Mouse (Mus musculus) heart, postnatal 0 days (tissue): ENCODE measurements at regions not wholly inside any gene's neighbourhood (a gene's known extent, or its start where the extent isn't known, plus 50 kb on each side); places are given as distances from the start of the nearest gene placed in this dataset.

Experiments used
- ATAC-seq: fragments of 200-750 bp; cut with Nextera tagmentation; 2 replicates; pipeline ENCODE4 v1.8.0; 2017; ENCODE audit warnings: low read depth, moderate number of reproducible peaks, moderate library complexity; ENCODE audit not compliant: insufficient read depth
- DNase-seq: peaks from one replicate; pipeline ENCODE4 v3.0.0-alpha.2; 2016; ENCODE audit warnings: low spot score
- H3K27ac ChIP-seq: fragments of 300-500 bp; sonication (generic); 2 replicates; pipeline ENCODE4 v1.5.1; 2014; ENCODE audit warnings: low read depth, mild to moderate bottlenecking
- H3K27me3 ChIP-seq: fragments of 300-500 bp; sonication (generic); 2 replicates; pipeline ENCODE4 v1.6.1; 2014; ENCODE audit warnings: low read length, mixed read lengths; ENCODE audit not compliant: control insufficient read depth, insufficient read depth
- H3K36me3 ChIP-seq: fragments of 300-500 bp; sonication (generic); replicated peaks from 2 replicates; pipeline ENCODE4 v1.6.1; 2014; ENCODE audit warnings: low read length, mixed read lengths; ENCODE audit not compliant: control insufficient read depth, insufficient read depth
- H3K4me1 ChIP-seq: fragments of 300-500 bp; sonication (generic); 2 replicates; pipeline ENCODE4 v1.6.1; 2014; ENCODE audit warnings: antibody characterized with exemption; ENCODE audit not compliant: control insufficient read depth, insufficient read depth
- H3K4me2 ChIP-seq: fragments of 300-500 bp; sonication (generic); 2 replicates; pipeline ENCODE4 v1.6.1; 2014; ENCODE audit warnings: low read depth, mild to moderate bottlenecking, low read length, moderate library complexity
- H3K4me3 ChIP-seq: fragments of 300-500 bp; sonication (generic); 2 replicates; pipeline ENCODE4 v1.5.1; 2014; ENCODE audit warnings: low read depth, low read length
- H3K9ac ChIP-seq: fragments of 300-500 bp; sonication (generic); replicated peaks from 2 replicates; pipeline ENCODE4 v1.6.1; 2014; ENCODE audit warnings: low read depth, low read length, mixed read lengths
- H3K9me3 ChIP-seq: fragments of 300-500 bp; sonication (generic); replicated peaks from 2 replicates; pipeline ENCODE4 v1.6.1; 2016; ENCODE audit warnings: low read length; ENCODE audit not compliant: control insufficient read depth
- CTCF ChIP-seq: IDR thresholded peaks from 2 replicates; pipeline ENCODE4 v1.5.1; 2016; ENCODE audit warnings: antibody characterized with exemption, control low read depth, low read depth
- EP300 ChIP-seq: IDR thresholded peaks from 2 replicates; pipeline ENCODE4 v1.6.1; 2016; ENCODE audit warnings: antibody characterized with exemption, low read depth
- WGBS: fragments of 180-500 bp; shearing (Covaris S2); extraction: QIAGEN DNeasy Blood & Tissue Kit; methylation state at CpG from one replicate; pipeline ENCODE4 v1.1.7; 2014; 5-methylcytosine and 5-hydroxymethylcytosine counted together

GRCm38 (mm10) chr16:30128787-30129186, 64.6 kb downstream of the Hes1 start:
- no peak for TF ChIP-seq EP300
- TF ChIP-seq CTCF, result no peak
- Histone ChIP-seq H3K9me3 (no peaks in the 10 kb centered on the region; the same call in 1 of the 2 replicates), H3K27ac (no peak overlapping the region), H3K27me3 (0 out of 2 replicates have a peak, but pooled peaks cover 2% of the 10 kb centered on the region), H3K36me3 (no peaks in the 10 kb centered on the region), H3K4me2 (no peak overlapping the region), H3K9ac (no peak overlapping the region), H3K4me3 (no peak overlapping the region), H3K4me1 (no peaks in the 10 kb centered on the region)
- ATAC-seq, result no peak
- WGBS, result 72% methylated on average over 8 of the region's 8 CpGs
- DNase-seq, result no peak

- Histone ChIP-seq H3K27ac (no peak overlapping the region), H3K4me3 (no peak overlapping the region), H3K9me3 (no peaks in the 10 kb centered on the region; the same call in 1 of the 2 replicates), H3K4me1 (no peaks in the 10 kb centered on the region), H3K9ac (no peak overlapping the region), H3K4me2 (no peak overlapping the region), H3K36me3 (no peaks in the 10 kb centered on the region), H3K27me3 (0 out of 2 replicates have a peak, but pooled peaks cover 3% of the 10 kb centered on the region)
- DNase-seq, result no peak
- TF ChIP-seq EP300, result no peak
- no peak for TF ChIP-seq CTCF
- ATAC-seq, result no peak
- 74% methylated on average over 17 of the region's 17 CpGs for WGBS
Observed at GRCm38 (mm10) chr16:30129218-30130112, 65.3 kb downstream of the Hes1 start.

GRCm38 (mm10) chr16:30130113-30130471, 65.9 kb downstream of the Hes1 start:
- WGBS, result 88% methylated on average over 4 of the region's 4 CpGs
- no peak overlapping the region for H3K4me2 ChIP-seq
- no peak for TF ChIP-seq EP300
- DNase-seq, result no peak
- no peak overlapping the region for H3K9ac ChIP-seq
- H3K27me3 ChIP-seq, result 0 out of 2 replicates have a peak, but pooled peaks cover 3% of the 10 kb centered on the region
- H3K36me3 ChIP-seq, result no peaks in the 10 kb centered on the region
- H3K9me3 ChIP-seq, result no peaks in the 10 kb centered on the region; the same call in 1 of the 2 replicates
- H3K27ac ChIP-seq, result no peak overlapping the region
- H3K4me3 ChIP-seq, result no peak overlapping the region
- no peaks in the 10 kb centered on the region for H3K4me1 ChIP-seq
- ATAC-seq, result no peak

GRCm38 (mm10) chr16:30132086-30132485, 67.9 kb downstream of the Hes1 start:
- DNase-seq (no peak), ATAC-seq (no peak)
- no peak for TF ChIP-seq CTCF
- no peak for TF ChIP-seq EP300
- H3K4me3 ChIP-seq, result no peak overlapping the region
- no peaks in the 10 kb centered on the region; the same call in 1 of the 2 replicates for H3K9me3 ChIP-seq
- H3K4me2 ChIP-seq, result no peak overlapping the region
- no peak overlapping the region for H3K27ac ChIP-seq
- 74% methylated on average over 7 of the region's 7 CpGs for WGBS
- H3K27me3 ChIP-seq, result 0 out of 2 replicates have a peak, but pooled peaks cover 3% of the 10 kb centered on the region
- no peaks in the 10 kb centered on the region for H3K4me1 ChIP-seq
- no peaks in the 10 kb centered on the region for H3K36me3 ChIP-seq
- H3K9ac ChIP-seq, result no peak overlapping the region

- Histone ChIP-seq H3K27ac (no peak overlapping the region), H3K9me3 (no peaks in the 10 kb centered on the region), H3K9ac (no peak overlapping the region), H3K4me3 (no peak overlapping the region), H3K36me3 (no peaks in the 10 kb centered on the region), H3K27me3 (0 out of 2 replicates have a peak, but pooled peaks cover 3% of the 10 kb centered on the region), H3K4me2 (no peak overlapping the region), H3K4me1 (no peaks in the 10 kb centered on the region)
- 45% methylated on average over 6 of the region's 6 CpGs for WGBS
- no peak for TF ChIP-seq CTCF
- no peak for ATAC-seq
- no peak for DNase-seq
Observed at GRCm38 (mm10) chr16:30134642-30135165, 70.5 kb downstream of the Hes1 start.
